Mouse (Mus musculus) MN1 (cell line): Measurements from ENCODE around the gene Fam78b.

Source experiments
- DNase-seq: peaks from one replicate; pipeline ENCODE4 v3.0.0-alpha.2; 2016; ENCODE audit warnings: low spot score

Gene Fam78b

DNA sequence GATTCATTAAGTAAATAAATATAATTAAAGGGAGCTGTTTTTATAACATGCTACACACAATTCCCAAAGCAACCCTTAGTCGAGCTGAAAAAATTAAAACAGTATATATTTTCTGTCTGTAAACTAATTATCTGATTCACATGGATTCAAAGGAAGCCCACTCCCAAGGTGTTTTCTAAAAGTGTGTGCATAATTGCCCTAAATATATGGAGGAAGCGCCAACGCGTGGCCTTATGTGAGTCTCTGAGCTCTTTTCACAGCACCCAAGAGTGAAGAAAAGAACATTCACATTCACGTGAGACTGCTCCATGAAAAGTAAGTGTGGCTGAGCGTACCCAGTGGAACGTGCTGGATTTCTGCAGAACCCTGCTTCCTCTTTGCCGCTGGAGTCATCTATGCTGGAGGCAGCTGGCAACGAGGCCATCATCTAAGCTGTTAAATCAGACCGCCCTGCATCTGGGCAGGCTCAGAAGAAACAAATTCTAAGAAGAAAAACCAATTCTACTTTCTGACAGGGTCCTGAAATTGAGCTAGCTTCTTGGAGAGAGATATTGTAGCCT, 93.5 kb downstream of the Fam78b start:
- DNase-seq = no peak

DNA sequence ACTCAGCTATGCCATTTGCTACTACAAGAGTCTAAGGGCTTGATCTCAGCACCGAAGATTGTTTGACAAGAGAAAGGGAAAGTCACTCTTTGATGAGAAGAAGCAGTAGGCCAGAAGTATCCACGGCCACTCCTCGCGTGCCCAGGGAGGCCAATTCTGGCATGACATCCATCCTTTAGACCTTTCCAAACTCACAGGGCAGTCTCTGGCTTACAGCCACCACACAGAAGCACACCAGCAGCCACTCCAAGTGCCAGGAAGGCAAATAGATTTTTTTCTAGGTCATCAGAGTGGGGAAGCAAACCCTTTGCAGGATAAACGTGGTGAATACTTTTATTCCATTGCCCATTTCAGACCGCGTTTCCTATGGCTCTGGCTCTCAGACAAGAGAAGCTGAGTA, 97.5 kb downstream of the Fam78b start:
- no peak for DNase-seq

DNA sequence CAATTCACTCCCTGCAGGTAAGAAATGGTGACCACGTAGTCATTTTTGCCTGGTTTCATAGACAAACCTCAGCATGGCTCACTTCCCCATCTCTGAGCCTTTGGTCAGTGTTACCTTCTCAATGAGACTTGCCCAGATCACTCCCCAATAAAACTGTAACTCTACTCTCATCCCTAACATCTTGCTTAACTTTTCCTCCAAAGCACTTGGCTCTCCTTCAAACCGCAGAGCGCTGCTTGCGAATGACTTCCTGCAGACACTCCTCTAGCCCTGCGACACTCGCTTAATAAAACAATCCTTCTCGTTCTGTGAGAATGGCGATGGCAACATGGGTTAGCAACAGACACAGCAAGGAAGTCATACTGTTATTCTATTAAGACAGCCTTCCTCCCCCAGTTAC, 100.8 kb downstream of the Fam78b start:
- peak; percentile 43 for DNase-seq

DNA sequence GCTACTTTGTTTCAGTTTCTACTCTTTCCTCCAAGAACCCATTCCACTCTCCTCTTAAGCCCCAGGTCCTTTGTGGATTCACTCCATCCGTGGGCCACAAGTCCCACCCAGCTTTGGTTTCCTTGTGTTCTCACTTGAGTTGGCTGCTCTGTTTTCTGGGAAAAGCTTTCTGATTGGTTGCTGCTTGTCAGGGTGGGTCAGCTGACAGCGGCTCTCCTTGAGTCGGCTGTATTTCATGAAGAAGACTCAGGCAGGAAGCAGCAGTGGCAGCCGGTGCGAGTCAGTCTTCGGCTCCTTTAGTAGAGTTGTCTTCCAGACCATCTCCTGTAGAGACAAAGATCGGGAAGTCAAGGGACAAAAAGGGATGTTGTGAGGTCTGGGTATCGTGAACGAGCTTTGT, 101.3 kb downstream of the Fam78b start:
- peak; percentile 84 for DNase-seq

DNA sequence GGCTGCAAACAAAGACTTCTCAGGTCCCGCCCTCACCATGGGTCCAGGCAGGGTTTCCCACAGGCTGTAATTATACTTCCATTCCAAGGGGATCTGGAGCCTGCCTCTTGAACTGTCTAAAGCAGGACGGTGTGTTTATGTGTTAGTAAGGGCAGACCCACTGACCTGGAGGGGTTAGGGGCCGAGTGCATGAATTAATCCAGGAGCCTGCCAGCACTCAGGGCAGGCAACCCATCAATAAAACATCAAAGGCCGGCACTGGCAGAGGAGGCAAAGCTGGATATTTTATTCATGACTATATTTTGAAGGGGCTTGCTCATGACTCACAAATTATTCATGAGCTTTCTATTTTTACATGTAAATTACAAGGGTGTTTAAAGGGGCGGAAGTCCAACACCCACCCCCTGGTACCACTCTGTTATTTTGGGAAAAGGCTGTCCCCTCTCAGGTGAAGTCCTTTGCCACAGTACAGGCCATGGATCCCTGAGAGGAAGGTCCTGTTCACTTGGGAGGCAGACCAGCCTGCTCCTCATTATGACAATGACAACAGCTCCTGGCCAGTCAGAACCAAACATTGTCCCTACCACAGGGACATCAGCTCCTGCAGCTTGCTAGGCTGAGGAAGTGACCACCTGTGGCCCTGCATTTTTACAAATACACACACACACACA, 103.9 kb downstream of the Fam78b start:
- no peak for DNase-seq

DNA sequence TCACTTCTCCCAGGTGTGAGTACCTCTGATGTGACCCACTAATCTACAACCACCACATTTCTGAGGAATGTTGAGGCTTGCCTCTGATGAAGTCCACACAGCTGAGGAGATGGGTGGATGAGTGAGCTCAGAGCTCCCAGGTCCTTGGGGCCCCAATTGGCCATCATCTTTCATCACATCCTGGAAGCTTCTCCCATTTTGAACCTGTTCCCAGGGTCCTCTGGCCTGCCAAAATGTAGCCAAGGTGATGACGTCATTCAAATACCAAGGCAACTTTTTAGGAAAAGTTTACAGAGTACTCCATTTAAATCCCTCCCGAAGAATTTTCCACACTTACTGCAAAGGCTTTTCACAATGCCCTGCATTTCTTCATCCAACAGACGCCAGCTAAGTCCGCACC, 104.7 kb downstream of the Fam78b start:
- no peak for DNase-seq

DNA sequence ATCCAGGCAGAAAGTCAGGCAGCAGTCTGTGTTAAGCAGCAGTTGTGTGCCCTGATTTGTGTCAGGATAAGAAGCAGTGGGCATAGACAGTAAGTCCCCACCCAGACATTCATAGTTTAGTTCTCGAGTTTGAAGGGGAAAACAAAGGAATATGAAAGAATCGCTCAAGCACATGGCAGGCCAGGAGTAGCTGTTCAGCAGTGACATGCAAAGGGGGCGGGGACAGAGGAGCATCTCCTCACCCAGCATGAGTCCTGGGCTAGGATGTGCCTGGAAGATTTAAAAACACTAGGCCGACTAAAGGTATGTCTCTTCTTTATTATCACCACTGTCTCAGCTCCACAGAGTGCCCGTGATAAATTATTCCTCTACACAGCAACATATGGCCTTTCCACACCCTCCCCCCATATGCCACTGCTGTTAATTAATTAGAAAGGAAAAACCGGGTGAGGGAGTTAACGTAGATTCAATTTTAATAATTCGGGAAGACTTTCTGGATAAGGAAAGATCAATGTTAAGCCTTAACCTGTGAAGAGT, 107.8 kb downstream of the Fam78b start:
- no peak for DNase-seq

DNA sequence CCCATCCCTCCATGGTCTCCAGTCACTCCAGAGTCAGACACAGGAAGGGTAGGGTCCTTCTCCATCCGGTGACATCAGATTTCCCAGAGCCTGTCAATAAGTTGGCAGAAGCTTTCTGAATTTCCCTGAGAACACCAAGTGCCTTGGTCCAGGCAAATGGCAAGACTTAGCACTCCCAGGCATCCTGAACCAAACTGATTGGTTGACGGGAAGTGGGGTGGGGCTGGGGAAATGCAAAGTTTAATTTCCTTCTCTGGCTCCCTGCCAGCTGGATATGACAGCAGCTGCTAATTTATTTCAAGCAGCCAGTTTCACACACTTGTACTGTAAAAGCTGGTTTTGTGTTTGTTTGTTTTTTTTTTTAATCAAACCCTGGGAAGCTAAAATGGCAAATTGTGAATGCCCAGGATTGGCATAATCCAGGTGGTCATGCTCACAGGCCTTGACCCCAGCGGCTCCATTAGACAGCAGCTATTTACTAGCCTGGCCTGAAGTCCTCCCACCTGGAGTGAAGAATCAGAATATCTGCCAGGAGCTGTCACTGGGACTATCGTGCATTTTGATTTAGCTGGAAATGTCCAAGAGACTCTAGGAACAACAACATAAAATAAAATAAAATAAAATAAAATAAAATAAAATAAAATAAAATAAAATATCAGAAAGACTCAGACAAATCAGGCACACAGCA, 113.3 kb downstream of the Fam78b start:
- DNase-seq = no peak

DNA sequence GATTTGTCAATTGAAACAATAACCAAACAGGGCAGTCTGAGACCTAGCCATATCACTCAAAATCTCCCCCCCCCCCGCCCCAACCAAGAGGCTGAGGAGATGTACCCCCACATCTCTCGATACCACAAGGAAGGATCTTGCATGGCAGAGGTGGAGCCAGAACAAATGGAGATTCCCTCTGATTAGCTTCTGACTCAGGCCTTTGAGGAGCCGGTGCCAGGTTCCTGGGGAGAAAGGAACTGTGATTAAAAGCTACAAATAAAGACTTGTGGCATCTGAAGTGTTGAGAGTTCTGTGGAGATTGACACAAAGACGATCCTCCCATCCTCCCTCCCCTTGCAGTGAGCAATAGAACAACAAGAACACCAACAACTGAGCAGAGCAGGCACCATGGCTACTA, 113.9 kb downstream of the Fam78b start:
- DNase-seq = no peak

DNA sequence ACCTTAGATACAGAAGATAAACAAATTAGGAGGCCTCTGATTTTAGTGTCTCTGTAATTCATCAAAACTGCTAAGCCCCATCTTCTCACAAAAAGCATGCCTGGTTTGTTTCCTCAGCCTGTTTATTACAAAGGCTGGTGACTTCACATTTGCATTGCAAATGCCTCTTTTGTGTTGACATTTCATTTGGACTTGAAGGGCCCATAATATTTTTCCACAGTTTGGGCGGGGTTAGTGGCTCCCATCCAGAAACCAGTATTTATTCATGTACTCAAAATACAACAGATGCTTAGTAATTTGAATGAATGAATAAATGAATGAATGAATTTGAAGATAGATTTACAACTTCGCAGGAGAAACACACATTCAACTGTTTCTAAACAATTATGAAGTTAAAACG, 115.5 kb downstream of the Fam78b start:
- DNase-seq = no peak

DNA sequence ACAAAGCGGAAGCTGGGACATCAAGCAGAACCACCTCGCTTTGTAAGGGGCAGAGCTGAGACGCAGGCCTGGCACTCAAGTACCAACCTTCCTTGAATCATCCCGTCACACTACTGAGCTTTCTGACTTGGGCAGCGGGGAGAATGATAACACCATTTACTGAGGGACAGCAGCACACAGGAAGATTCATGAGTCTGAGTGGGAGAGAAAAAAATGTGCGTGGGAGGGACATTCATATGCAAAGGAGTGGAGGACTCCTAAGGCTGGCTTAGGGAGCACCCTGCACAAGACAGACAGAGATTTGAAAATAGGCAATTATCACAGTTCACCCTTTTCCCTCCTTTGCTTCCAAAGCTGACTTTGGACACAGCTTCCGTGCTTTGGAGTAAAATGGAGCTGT, 117.8 kb downstream of the Fam78b start:
- DNase-seq = peak; percentile 38

DNA sequence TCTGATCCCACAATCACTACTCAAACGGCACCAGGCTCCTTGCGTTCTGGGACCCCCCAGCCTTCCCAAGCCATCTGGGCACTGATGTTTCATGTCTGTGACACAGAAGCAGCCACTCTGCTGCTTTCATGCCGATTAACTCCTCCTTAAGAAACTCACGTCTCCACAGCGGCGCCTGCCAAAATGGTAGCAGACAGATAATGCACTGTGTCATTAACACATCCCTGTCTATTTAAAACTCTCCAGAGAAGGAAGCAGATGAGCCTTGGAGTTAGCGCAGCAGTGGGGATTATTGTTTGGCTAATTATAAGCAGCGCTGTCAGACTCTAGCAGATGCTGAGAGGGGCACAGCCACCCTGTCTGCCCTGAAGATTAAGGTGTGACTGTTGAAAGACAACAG, 118.2 kb downstream of the Fam78b start:
- DNase-seq = peak; percentile 63

DNA sequence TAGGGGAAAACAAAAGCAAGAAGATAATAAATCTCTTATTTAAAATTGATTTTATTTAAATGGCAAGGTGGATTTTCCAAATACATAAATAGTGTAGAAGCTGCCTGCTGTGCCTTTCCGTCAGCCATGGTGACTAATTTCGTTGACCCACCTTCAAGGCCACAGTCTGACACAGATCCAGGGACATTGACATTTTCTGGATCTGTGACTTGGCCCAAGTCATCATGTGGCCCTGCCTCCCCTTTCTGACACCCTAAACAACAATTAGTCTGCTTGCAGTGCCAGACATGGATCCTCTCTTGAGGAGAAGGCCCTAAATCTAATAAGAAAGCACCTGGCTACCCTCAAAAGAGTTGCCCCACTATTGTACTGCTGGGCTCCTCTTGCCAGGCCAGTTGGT, 121.2 kb downstream of the Fam78b start:
- DNase-seq = peak; percentile 30

DNA sequence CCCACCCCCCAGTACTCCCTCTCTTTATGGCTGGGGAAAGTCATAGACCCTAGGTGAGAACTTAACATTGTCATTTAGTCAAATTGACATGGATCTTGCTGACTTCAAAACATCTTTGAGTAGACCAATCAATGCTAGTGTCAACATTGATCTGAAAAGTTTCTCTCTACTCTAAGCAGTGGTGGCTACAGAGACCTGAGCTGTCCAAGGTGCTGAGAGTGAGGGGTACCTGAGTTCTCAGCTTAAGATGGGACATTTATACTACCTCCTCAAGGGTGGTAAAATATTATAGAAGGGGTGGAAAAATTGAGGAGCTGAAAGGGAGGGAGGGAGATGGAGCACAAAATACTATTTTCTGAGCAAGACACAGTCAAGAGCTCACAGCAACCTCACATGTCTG, 122.3 kb downstream of the Fam78b start:
- DNase-seq = no peak

DNA sequence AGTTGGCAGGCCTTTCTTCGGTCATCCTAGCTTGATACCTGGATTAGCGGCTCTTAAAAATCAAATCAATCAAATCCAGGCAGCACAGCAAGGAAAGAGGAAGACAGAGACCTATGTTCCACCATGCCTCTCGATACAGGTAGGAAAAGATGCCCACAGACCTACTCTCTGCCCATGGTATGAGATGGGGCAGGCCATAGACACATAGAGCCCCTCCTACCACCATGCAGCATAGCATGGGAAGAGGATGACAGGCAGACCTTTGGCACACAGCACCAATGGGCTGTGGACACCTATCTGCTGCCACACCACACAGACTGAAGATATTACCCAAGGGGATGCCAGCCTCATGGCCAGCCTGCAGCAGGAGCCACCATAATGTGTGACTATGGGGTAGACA, 124.7 kb downstream of the Fam78b start:
- no peak for DNase-seq

DNA sequence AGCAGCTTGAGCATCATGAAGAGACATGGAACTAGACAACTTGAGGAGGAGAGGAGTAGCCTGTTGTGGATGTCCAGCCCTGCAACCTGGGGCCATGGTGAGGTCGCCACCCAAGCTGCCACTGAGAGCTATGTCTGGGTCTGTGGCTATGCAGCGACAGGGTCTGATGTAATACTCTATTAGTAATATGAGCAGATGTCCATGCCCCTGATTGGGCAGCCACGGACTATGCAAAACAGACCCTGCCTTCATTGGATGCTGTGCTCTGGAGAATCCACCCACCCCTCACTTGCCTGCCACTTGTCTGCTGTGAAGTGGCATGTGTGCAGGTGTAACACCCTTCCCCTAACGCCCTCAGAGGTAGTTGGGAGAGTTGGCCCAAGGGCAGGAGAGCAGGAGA, 125.1 kb downstream of the Fam78b start:
- DNase-seq = no peak

DNA sequence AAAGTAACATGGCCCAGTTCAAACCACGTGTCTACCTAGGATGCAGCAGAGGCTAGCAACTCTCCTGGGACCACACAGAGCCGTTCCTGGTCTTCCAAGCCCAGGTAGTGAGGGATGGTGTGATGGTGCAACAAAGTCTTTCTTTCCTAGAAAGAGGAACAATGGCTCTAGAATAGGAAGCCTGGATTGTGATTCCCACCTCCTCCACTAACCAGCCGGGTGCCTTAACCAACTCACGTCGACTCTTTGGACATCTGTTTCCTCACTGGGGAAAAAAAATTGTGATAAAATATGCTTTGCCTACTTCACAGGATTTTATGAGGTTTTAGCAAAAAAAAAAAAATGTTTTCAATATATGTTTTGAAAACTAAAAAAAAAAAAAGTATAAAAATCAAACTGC, 134.5 kb downstream of the Fam78b start:
- DNase-seq = no peak
